Comparison of ENCODE assay signal across 8 mouse cellular contexts in the genomic region with DNA sequence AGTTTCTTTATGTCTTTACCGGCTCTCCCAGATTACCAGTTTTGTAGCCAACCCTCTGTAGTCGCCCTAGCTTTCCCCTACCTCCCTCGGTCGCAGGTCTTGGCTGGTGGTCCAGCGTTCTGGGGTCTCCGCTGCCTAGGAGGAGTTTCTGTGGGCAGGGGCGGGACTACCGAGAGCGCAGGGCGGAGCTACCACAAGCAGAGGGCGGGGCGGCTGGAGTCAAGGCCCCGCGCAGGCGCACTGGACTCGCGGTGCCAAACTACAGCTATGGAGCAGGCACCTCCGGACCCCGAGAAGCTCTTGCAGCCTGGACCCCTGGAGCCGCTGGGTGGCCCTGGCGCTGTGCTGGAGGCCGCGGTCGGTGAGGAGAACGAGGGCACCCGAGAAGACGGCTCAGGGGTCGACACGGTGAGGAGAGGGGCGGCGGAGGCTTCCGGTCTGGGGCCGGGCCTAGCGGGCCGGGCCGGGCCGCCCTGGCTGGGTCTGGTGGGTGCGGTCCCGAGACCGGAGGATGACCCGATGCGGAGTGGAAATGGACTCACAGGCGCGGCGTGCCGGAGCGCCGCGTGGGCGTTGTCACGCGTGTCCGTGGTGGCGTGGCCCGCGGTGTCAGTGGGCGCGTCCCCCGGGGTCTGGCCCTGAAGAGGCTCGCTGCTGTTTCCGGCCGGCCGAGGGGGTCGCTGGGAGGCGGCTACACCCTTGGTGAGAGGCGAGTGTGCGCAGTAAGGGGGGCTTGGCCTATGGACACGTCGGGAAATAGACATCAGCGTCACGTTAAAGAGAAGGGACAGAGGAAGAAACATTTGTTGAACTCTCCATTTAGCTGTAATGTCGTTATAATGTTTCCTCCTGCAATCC. TPM values are rescaled to one million over a fixed set of nuclear protein-coding genes. Genes with fewer than 3 reads are reported as not detected.
DNase-seq lines count a peak whose midpoint lies in the region; ATAC-seq lines count a peak whose summit lies in the region.

A gene (plus strand): TSS at position 249 of the 858 bp plus-strand sequence.

- H3K9me3 ChIP-seq in forebrain, embryonic 11.5 days (ENCODE audit: control insufficient read depth, low read length): no peaks in the 10 kb centered on the region
- H3K9me3 ChIP-seq in heart, embryonic 16.5 days (replicated peaks; ENCODE audit: control insufficient read depth, low read length): no peaks in the 10 kb centered on the region
- H3K9me3 ChIP-seq in liver, embryonic 15.5 days (replicated peaks): no peaks in the 10 kb centered on the region
- H3K9me3 ChIP-seq in neural tube, embryonic 12.5 days: no peaks in the 10 kb centered on the region

- no peaks in the 10 kb centered on the region for H3K27me3 ChIP-seq in forebrain, embryonic 11.5 days (ENCODE audit: control insufficient read depth, insufficient read depth, low read length)
- no peaks in the 10 kb centered on the region for H3K27me3 ChIP-seq in heart, embryonic 16.5 days (ENCODE audit: control insufficient read depth, insufficient read depth, low read length)
- H3K27me3 ChIP-seq in liver, embryonic 15.5 days: no peaks in the 10 kb centered on the region
- no peaks in the 10 kb centered on the region for H3K27me3 ChIP-seq in neural tube, embryonic 12.5 days (replicated peaks)

- no peaks in the 10 kb centered on the region for H3K36me3 ChIP-seq in forebrain, embryonic 11.5 days (ENCODE audit: control insufficient read depth, insufficient read depth, low read length)
- H3K36me3 ChIP-seq in heart, embryonic 16.5 days (ENCODE audit: control insufficient read depth, insufficient read depth): no peaks in the 10 kb centered on the region; the same call in 1 of the 2 replicates
- H3K36me3 ChIP-seq in liver, embryonic 15.5 days (replicated peaks): no peaks in the 10 kb centered on the region
- 0 out of 2 replicates have a peak, but pooled peaks cover 4% of the 10 kb centered on the region for H3K36me3 ChIP-seq in neural tube, embryonic 12.5 days

- H3K4me3 ChIP-seq in forebrain, embryonic 11.5 days (ENCODE audit: low read depth, low read length): peak within 1 kb of the TSS; percentile 99
- H3K4me3 ChIP-seq in heart, embryonic 16.5 days (ENCODE audit: low read length): peak within 1 kb of the TSS; percentile 87
- H3K4me3 ChIP-seq in liver, embryonic 15.5 days (replicated peaks): peak within 1 kb of the TSS; percentile 79
- H3K4me3 ChIP-seq in neural tube, embryonic 12.5 days: peak within 1 kb of the TSS; percentile 95

- peak; percentile 92 for ATAC-seq in forebrain, embryonic 11.5 days (replicated peaks; ENCODE audit: low FRiP score)
- ATAC-seq in heart, embryonic 16.5 days (replicated peaks; ENCODE audit: extremely low read depth, insufficient read depth, low FRiP score): peak; percentile 97
- peak; percentile 87 for ATAC-seq in liver, embryonic 15.5 days (ENCODE audit: insufficient read depth)
- peak; percentile 94 for ATAC-seq in neural tube, embryonic 12.5 days (ENCODE audit: low FRiP score, low read depth)

- no peaks in the 10 kb centered on the region for H3K4me1 ChIP-seq in forebrain, embryonic 11.5 days (replicated peaks; ENCODE audit: control insufficient read depth, insufficient read depth, low read length)
- H3K4me1 ChIP-seq in heart, embryonic 16.5 days (ENCODE audit: control insufficient read depth, insufficient read depth, low read length): peaks cover 15% of the 10 kb centered on the region
- H3K4me1 ChIP-seq in liver, embryonic 15.5 days (replicated peaks): peaks cover 25% of the 10 kb centered on the region
- peaks cover 14% of the 10 kb centered on the region for H3K4me1 ChIP-seq in neural tube, embryonic 12.5 days

- peak within 1 kb of the TSS; percentile 71 for H3K4me2 ChIP-seq in forebrain, embryonic 11.5 days (ENCODE audit: low read depth, low read length, severe bottlenecking)
- H3K4me2 ChIP-seq in heart, embryonic 16.5 days (ENCODE audit: low read depth, low read length): peak within 1 kb of the TSS; percentile 74
- H3K4me2 ChIP-seq in liver, embryonic 15.5 days: peak within 1 kb of the TSS; percentile 95
- peak within 1 kb of the TSS; percentile 72 for H3K4me2 ChIP-seq in neural tube, embryonic 12.5 days (replicated peaks)

- under 1% methylated on average over 64 of the region's 72 CpGs for WGBS in forebrain, embryonic 11.5 days
- under 1% methylated on average over 72 of the region's 72 CpGs for WGBS in heart, embryonic 16.5 days
- under 1% methylated on average over 72 of the region's 72 CpGs for WGBS in liver, embryonic 15.5 days (ENCODE audit: insufficient replicate concordance)
- under 1% methylated on average over 72 of the region's 72 CpGs for WGBS in neural tube, embryonic 12.5 days

- H3K27ac ChIP-seq in forebrain, embryonic 11.5 days (ENCODE audit: low read depth, low read length): peak within 1 kb of the TSS; percentile 53; the same call in 1 of the 2 replicates
- H3K27ac ChIP-seq in heart, embryonic 16.5 days (ENCODE audit: low read length): peak within 1 kb of the TSS; percentile 82
- peak within 1 kb of the TSS; percentile 78 for H3K27ac ChIP-seq in liver, embryonic 15.5 days (replicated peaks)
- H3K27ac ChIP-seq in neural tube, embryonic 12.5 days: peak within 1 kb of the TSS; percentile 57

- peak within 1 kb of the TSS; percentile 87 for H3K9ac ChIP-seq in forebrain, embryonic 11.5 days (ENCODE audit: low read length)
- H3K9ac ChIP-seq in heart, embryonic 16.5 days (ENCODE audit: low read length): peak within 1 kb of the TSS; percentile 83
- H3K9ac ChIP-seq in liver, embryonic 15.5 days: peak within 1 kb of the TSS; percentile 80
- H3K9ac ChIP-seq in neural tube, embryonic 12.5 days: peak within 1 kb of the TSS; percentile 93

- peak; percentile 91 to 95 for DNase-seq in CD8-positive naive resting alpha-beta T cell, adult 2 months (ENCODE audit: low read depth in 2 of 2, low spot score in 2 of 2)
- peak; percentile 81 for DNase-seq in c-Kit-positive CD71-negative TER-119-negative erythroid progenitor cells, embryonic 14.5 days (ENCODE audit: low read depth)
- DNase-seq in forebrain, embryonic 11.5 days (ENCODE audit: low spot score): peak; percentile 97
- DNase-seq in kidney, postnatal 36 days: peak; percentile 93 to 98
- DNase-seq in telencephalon, adult 2 months (ENCODE audit: low read depth, low spot score): peak; percentile 77

RNA-seq across cellular contexts. Expression of the gene that starts here (rescaled TPM):
- polyA plus RNA-seq in forebrain, embryonic 11.5 days (2014; fragmentation: Nextera tagmentation; extraction: Ambion mirVana): 73.7 and 75.5 TPM in 2 replicates
- 75.4 and 88.7 TPM in 2 replicates for polyA plus RNA-seq in heart, embryonic 16.5 days (2015; fragmentation: Nextera tagmentation; extraction: Ambion mirVana)
- 21.8 and 22.5 TPM in 2 replicates for polyA plus RNA-seq in liver, embryonic 15.5 days (2015; fragmentation: Nextera tagmentation; extraction: Ambion mirVana)
- 70.6 and 81.4 TPM in 2 replicates for polyA plus RNA-seq in neural tube, embryonic 12.5 days (2016; fragmentation: Nextera tagmentation; extraction: Ambion mirVana)

Comparison
In these comparisons a context has a peak if more than half of its experiments do, and no peak if none do; other contexts are left out.
1. Peak in every context shown above with its lines: DNase-seq, ATAC-seq, H3K4me3 ChIP-seq and H3K27ac ChIP-seq.